Mouse (Mus musculus): ENCODE data around the gene Kcnt2.

DNA sequence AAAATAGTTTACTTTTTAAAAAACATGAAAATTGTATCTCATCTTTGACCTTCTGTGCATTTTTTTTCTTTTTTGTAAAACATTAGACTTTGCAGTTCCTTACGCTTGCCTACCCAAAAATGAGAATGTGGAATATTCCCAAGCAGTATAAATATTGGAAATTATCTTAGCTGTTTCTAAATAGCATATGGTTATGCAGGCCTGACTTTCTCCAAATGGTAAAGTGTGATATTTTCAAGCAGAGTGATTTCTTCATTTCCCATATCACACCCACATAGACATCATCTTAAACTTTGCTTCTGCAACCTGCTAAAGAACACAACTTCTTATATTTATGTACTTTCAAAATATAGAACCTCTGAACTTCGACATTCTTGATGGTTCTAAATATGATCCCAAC lies 210.9 kb downstream of the Kcnt2 start:
- TF ChIP-seq EP300 (IDR thresholded peaks at IDR 0.05; ENCODE audit: insufficient read depth, low read depth, low read length) = no peak
- TF ChIP-seq CTCF (IDR thresholded peaks at IDR 0.05) = no peak
